Mouse (Mus musculus): ENCODE measurements around the gene Wdr91.

DNA sequence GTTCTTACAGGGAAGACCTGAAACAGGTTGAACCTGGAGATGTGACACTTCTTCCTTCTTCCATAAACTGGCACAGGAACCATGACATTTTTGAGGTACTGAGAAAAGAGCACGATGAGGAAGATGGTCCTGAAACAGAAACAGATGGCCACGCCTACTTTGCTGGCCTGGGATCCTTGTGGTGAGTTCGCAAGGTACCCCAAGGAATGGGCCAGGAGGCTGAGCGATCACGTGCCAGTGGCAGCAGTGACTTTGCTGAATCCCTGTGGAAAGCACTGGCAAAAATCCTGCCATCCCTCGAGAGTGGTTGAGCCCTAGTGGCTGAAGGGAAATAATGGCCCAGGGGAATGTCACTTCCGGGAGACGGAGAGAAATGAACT lies 45.2 kb upstream of the Wdr91 start:
- TF ChIP-seq CTCF (IDR thresholded peaks at IDR 0.05; ENCODE audit: low read depth, low read length) (no peak), POLR2A (IDR thresholded peaks at IDR 0.05; ENCODE audit: borderline replicate concordance, low read depth, low read length) (no peak)

Data from bone marrow macrophage, adult 2 months (primary cell).